Mouse (Mus musculus): ENCODE results near the gene Zcchc2.

The Zcchc2 gene

DNA sequence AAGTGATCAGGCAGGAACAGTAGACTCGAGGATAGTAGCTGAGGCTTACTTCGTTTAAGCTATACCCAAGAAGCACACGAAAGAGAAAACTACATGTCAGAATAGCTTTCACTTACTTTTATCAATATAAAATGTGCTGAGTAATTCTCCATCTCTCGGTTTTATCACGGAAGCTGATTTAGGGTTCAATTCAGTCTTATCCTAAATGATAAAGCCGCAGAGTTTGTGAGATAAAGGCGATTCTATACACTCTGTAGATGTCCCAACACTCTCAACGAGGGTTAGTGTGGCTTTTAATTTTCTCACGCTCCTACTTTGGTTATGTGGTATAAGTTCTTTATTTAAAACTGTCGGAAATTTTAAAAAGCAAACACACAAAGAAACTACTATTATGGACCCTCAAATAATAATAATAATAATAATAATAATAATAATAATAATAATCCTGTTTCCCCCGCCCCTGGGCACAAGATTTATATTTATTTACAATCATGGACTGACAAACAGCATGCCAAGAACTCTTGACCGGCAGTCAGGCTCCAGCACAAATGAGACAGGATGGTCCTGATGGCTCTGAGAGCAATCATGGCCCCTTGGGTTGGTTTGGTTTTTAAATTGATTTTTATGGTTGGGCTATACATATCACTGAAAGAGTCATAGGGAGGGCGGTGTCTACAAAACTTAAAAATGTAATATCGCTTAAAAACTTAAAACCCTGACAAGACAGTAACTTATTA lies 1.1 kb upstream of the Zcchc2 start:
- DNase-seq (ENCODE audit: low read depth, low spot score): no peak

DNA sequence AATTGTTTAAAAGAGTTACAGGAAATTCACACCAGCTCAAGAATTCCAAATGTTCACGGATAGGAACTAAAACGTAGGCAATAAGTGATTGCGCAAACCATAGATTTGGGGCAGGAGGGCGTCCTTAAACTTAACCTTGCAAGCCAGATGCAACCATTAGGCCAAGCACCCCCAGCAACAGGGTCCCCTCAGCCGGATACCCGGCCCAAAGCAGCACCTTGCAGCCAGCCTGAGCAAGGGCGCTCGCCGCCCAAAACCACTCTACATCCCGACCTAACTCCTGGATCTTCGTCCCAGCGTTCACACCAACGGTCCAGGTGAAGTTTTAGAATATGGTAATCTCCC lies 594 bp upstream of the Zcchc2 start:
- DNase-seq (ENCODE audit: low read depth, low spot score): no peak

DNA sequence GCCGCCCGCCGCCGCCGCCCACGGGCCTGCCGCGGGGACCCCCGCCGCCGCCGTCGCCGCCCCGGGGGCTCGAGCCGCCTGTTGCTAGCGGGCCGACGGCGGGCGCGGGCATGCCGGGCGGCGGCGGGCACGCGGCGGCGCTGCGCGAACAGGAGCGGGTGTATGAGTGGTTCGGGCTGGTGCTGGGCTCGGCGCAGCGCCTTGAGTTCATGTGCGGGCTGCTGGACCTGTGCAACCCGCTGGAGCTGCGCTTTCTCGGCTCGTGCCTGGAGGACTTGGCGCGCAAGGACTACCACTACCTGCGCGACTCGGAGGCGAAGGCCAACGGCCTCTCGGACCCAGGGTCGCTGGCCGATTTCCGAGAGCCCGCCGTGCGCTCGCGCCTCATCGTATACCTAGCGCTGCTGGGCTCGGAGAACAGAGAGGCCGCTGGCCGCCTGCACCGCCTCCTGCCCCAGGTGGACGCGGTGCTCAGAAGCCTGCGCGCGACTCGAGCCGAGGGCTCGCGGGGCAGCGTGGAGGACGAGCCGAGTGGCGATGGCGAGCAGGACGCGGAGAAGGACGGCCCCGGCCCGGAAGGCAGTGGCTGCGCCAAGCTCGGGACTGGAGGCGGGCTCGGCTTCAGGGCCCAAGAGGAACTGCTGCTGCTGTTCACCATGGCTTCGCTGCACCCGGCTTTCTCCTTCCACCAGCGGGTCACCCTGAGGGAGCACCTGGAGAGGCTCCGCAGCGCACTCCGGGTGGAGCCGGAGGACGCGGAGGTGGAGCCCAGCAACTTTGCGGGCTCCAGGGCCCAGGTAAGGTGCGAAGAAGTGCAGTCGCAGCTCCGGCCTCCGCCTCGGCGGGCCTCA lies 930 bp downstream of the Zcchc2 start:
- peak; percentile 78 for DNase-seq (ENCODE audit: low read depth, low spot score)

DNA sequence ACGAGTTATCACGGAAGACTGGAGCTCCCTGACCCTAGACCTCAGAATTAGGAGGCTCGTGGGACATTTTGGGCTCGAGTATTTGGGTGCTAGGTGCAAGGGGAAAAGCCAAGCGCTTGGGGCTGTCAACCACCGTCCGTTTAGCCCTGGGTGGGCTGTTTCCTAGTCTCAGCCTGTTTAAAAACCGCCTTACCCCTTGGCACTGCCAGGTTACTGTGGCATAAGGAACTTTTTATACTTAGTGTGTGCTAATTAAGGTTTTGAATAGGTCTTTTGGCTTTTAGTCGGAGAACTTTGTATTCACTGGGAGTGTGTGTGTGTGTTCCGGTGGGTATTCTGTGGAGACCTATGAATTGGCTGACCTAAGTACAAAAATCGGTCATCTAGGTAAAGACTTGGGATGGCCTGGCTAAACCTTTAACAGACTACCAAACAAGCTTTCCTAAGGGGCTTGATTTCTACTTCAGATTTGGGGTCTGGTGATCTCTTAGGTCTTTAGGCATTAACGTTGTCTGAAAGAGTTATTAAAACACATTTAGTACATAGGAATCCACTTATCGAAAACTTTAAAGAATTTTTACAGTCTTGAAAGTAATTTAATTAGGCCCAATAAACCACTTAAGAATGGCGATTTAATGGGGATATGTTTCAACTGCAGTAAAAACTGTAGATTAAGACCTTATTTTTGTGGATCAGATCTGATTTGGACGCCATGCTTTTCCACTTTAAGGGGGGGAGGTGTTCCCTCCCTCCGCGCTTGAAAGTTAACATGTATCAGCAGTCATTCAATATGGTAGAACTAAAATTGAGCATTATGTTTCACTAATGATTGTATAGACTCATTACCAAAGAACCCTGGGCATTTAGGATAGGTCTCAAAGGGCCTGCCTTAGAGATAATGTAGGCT lies 2.0 kb downstream of the Zcchc2 start:
- DNase-seq (ENCODE audit: low read depth, low spot score): peak; percentile 17

DNA sequence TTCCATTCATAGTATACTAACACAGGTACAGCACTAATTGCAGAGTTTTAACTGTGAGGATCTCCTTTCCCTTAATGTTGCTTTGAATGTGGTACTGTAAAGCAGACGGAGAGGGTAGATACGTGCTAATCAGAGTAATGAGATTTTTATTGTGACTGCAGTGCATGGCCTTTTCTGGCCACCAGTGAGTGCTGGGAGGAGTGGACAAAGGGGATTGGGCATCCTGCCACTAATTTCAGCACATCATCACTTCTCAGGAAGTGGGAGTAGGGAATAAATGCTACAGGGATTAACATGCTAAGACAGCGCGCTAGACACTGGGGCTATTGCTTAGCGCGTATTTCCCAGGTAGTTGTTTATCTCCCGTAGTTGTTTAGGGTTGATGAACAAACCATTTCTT lies 3.0 kb downstream of the Zcchc2 start:
- DNase-seq (ENCODE audit: low read depth, low spot score): peak; percentile 65

DNA sequence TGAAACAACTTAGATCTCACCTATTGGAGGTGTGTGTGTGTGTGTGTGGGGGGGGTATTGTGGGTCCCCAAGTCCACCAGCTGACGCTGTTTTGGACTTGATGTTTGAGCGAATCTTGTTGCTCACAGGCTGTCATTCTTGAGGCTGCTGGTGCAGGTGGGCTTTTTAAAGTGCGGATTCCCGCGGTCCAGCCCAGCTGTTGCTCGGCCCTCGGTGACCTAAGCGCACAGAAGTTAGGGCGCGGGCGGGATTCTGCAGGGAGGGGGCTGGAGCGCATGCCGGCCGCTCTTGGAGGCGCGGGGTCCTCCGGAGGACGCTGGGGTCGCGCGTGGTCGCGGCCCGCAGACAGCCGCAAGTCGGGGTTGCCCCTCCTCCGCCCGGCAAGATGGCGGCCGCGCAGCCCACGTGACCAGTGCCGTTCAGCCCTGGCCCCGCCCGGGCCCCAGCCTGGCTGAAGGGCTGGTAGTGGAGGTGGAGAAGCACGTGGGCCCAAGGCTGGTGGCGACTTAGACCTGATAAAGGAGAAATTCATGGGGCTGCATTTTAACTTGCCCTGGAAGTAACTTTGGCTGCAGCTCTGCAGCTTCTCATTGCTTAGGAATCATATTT lies 3.5 kb downstream of the Zcchc2 start:
- DNase-seq (ENCODE audit: low read depth, low spot score): peak; percentile 94

DNA sequence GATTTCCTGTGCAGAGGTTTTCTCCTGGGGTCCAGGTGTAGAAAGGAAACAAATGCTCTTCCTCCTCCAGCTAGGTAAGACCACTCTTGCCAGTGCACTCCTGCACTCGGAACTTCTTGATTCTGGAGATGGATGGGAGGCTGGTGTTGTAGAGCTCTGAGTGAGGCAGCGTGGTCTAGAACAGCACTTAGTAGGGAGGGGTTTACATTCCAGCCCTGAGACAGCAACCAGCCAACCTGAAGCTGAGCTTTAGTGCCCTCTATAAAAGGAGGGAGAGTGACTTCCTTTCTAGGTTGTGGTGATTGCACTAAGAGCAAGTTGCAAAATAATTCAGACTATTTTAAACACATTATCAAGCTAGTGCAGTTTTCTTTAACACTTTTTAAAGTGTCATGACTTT lies 5.8 kb downstream of the Zcchc2 start:
- no peak for DNase-seq (ENCODE audit: low read depth, low spot score)

DNA sequence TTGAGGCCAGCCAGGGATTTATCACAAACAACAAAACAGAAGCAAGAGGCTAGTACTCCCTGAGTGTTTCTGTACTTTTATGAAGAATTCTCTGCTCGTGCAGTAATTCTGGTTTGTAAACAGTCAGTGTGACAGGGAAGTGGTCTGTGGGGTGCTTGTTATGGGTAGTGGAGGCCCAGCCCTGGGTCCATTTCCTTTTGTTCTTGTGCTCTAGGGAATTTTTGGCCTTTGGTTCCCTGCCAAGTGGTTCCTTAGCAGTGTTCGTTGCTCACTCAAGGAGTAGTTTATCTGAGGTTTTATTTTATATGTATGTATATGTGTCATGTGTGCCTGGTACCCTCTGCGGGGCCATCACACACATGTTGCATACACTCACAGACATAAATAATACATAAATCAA lies 7.1 kb downstream of the Zcchc2 start:
- DNase-seq (ENCODE audit: low read depth, low spot score): no peak

DNA sequence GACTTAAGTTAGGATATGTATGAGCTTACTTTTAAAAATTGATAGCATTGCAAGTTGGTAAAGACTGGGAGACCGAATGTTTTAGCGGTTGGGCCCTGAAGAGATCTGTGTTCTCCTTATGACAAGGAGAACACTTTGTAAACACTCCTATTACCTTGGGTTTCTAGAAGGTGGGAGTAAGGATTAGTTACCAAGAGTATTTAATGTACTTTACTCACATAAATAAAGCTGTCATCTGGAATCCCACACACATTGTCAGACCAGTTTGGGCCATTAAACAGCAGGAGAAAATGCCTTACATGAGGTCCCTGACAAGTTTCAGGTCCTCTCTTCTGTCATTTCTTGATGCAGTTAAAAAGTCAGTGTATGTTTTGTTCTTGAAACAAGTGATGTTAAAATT lies 9.6 kb downstream of the Zcchc2 start:
- no peak for DNase-seq (ENCODE audit: low read depth, low spot score)

DNA sequence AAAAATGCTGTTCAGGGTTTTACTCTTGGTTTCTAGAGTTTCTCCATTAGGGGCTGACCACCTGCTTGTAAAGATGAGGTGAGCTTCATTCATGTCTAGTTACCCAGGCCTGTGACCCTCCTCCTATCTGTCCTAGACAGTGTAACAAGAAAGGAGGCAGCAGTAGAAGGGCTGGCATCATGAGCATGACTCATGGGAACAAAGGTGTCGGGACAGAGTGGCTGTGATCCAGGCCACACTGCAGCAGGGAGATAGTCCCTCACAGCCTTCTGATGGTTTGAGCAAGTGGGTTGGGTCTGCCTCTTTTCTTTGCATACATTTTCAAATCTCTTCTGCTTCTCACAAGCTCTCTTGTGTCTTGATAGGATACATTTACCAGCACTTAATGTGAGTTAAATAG lies 17.4 kb downstream of the Zcchc2 start:
- peak; percentile 24 for DNase-seq (ENCODE audit: low read depth, low spot score)

DNA sequence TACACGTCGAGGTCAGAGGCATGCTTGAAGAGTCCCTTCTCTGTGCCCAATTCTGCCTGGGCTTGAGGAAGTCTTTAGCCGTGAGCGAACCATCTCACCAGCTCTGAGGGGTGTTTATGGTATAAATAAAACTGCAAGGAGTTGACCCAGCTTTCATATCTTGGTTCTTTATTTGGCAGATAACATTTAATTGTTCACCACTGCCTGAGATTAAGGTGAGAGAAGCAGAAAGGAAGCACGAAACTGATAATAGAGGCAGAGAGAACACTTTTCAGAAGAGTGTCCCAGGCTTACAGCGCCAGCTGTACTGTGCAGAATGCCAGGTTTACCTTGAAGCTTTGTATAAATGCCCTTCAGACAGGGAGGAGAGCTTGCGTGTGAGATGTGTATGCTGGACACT lies 20.9 kb downstream of the Zcchc2 start:
- no peak for DNase-seq (ENCODE audit: low read depth, low spot score)

DNA sequence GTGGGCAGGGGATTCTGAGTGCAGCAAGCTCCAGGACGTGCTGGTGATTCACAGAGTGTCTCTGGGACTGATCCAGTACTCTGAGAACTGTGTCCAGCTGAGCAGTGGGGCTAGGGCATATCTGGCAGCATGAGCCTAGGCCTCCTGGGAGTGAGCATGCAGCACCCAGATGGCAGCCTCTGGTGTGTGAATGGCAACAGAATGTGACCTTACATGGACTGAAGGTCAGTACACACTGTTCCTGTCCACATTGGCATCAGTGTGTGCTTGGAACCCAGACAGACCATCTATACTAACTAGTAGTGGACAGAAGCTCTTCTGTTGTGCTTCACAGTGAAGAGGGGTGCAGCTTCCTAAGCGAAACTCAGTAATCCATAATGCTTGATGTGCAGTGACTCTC lies 23.6 kb downstream of the Zcchc2 start:
- DNase-seq (ENCODE audit: low read depth, low spot score): peak; percentile 43

DNA sequence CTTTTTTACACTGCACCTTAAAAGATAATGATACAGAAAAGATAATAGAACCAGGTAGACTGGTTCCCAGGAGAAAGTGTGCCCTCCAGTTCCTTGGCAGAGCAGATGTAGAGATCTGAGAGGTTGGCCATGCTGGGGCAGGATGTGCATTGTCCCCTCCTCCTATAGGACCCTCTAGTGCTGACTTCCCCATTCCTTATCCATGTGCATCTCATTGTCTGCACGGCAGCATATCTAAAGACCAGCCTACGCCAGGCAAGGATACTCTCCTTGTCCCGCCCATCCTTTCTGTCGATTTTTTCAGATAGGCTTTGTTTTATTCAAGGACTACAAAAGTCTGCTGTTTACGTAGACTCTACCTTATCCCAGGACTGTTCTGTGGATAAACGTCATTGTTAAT lies 26.1 kb downstream of the Zcchc2 start:
- no peak for DNase-seq (ENCODE audit: low read depth, low spot score)

DNA sequence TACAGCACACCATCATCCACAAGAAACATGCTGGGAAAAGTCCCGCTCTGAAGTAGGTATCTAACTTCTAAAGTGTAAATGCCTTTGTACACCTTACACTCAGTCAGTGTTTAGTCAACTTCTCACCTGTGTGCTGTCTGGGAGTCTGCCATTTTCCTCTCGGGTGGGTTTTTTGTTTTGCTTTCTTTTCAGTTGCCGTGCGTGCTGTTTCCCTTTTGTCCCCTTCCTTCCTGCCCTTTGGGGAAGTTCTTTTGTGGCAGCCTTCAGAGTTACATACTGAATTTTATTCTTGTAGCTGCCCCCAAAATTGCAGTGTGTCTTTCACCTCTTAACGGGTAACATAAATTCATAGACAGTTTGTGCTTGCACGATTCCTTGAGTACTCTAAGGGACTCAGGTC lies 29.6 kb downstream of the Zcchc2 start:
- no peak for DNase-seq (ENCODE audit: low read depth, low spot score)

DNA sequence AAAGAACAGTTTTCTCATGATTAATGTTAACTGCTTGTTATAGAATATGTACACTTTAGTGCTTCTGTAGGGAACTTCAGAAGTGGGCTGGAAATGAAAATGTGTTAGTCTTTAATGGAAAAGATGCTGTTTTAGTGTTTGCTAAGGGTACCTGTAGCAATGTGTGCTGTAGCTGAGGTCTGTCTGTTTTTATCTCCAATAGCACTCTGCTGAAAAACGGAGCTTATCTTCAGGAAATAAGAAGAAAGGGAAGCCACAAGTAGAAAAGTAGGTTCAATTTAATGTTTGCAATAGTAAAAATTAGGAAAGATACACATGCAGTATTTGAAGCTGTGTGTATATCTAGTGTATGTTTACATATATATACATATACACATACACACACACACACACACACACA lies 32.8 kb downstream of the Zcchc2 start:
- no peak for DNase-seq (ENCODE audit: low read depth, low spot score)

DNA sequence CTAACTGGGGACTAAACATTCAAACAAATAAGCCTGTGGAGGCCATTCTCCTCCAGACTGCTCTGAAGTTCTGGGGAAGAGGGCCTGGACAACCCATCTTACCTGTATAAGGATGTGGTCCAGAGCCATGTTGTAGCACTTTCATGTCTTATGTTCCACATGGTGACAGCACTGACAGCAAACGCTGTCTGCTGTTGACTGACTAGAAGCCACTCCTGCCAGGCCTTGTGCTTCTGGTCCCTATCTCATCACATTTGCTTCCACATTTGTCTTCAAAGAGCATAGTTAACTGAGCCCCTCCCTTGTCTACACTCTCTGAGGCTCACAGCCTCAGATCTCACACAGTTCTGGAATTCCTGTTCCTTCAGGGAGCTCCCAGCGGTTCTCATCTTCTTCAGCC lies 34.0 kb downstream of the Zcchc2 start:
- DNase-seq (ENCODE audit: low read depth, low spot score): no peak

DNA sequence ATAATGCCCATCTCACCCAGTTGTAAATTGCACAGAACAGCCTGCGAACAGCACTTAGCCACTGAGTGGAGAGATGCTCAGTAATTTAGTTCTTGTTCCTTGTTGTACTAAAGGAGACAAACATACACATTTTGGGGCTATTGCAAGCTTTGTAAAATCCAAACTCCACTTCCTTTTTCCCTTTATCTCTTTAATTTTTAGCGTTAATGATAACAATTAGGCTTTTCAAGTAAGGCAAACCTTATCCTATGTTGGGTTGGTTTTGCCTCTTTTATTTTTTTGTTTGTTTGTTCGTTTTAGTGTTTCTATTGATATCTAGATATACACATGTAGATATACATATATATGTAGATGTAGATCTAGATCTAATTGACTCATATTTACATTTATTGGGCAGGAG lies 34.6 kb downstream of the Zcchc2 start:
- DNase-seq (ENCODE audit: low read depth, low spot score): no peak

DNA sequence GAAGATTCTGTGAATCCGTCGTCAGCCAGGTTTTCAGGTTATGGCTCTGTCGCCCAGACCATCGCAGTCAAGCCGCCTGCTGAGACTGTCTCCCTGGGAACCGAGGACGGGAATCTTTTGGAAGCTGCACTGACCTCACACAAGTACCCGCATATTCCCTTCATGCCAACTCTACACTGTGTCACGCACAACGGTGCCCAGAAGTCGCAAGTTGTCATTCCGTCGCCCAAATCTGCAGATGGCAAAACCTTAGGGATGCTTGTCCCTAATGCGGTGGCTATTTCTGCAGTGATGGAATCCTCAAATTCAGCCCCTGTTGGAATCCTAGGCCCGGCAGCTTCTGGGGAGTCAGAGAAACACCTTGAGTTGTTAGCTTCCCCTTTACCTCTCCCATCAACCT lies 39.6 kb downstream of the Zcchc2 start:
- peak; percentile 55 for DNase-seq (ENCODE audit: low read depth, low spot score)

DNA sequence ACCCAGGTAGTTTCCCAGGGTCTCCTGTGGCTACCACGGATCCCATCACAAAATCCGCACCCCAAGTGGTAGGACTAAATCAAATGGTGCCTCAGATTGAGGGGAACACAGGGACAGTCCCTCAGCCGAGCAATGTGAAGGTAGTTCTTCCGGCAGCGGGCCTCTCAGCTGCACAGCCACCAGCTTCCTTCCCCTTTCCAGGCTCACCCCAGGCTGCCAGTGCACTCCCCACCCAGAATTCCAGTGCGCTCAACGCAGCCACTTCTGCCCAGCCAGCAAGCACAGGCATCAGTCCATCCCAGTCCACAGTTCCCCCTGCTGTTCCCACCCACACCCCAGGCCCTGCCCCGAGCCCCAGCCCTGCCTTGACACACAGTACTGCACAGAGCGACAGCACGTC lies 40.1 kb downstream of the Zcchc2 start:
- DNase-seq (ENCODE audit: low read depth, low spot score): no peak

DNA sequence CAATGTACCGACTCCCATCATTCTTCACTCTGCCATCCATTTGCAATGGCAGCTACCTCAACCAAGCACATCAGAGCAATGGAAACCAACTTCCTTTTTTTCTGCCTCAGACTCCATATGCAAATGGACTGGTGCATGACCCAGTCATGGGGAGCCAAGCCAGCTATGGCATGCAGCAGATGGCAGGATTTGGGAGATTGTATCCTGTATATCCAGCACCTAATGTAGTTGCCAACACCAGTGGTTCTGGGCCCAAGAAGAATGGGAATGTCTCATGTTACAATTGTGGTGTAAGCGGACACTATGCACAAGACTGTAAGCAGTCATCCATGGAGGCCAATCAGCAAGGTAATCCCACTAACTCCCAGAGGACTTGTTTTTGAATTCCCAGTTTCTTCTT lies 40.7 kb downstream of the Zcchc2 start:
- peak; percentile 60 for DNase-seq (ENCODE audit: low read depth, low spot score)

DNA sequence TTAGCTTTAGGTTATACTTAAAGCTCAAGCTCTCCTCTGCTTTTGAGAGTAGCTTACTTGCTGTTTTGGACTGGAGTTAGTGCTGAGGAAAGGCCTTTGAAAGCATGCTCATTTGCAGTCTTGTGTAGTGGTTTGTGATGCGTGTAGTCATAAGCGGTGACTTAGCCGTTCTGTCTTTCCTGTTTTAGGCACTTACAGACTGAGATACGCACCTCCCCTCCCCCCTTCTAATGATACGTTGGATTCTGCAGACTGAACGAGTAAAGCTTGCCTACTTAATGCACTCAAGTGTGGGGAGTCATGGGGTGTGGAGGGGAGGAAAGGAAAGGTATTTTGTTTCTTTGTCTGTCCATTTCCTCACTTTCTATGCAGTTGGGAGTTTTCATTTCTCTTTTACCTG lies 41.7 kb downstream of the Zcchc2 start:
- DNase-seq (ENCODE audit: low read depth, low spot score): peak; percentile 22

DNA sequence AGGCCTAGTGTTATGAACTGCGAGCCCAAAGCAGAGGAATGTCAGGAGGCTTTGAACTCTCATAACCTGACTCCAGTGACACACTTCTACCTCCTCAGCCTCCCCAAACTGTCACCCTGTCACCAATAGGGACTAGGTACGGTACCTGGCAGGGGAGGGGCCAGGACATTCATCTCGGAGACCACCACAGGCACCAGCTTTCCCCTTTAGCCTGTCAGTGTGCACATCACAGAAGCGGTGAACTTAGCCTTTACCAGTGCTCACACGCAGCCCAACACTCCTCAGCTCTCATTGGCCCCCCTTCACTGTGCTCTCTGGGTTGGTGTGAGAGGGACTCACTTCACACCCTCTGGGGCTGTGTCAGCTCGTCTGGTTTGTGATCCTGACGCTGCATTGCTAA lies 44.6 kb downstream of the Zcchc2 start:
- no peak for DNase-seq (ENCODE audit: low read depth, low spot score)

All from brain, adult 2 months (tissue).